8 mouse cellular contexts compared by ENCODE assay signal in the genomic region with DNA sequence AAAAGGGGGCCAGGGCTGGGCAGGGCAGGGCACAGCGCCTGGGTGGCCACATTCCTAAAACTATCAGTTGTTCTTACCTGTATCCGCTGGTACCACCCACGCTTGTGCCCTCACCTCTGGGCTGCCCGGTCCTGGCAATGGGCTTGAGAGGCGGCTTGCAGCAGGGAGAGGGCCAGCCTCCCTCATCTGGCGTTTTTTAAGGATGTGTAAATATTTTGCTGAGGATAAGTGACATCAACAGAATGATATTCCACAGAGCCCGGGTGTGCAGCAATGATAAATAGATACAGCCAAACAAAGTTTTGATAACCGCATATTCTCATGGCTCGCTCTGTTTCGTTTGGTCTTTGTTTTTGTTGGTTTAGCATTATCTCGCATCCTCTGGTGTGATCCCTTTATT. TPM values are rescaled to one million over a fixed set of nuclear protein-coding genes. Genes with fewer than 3 reads are reported as not detected.
A peak's percentile ranks its signal among the peaks of the same experiment; 100 is the strongest.
DNase-seq lines count a peak whose midpoint lies in the region; ATAC-seq and TF ChIP-seq lines count a peak whose summit lies in the region.

No protein-coding gene starts in this region.

- H3K79me2 ChIP-seq in heart, adult 2 months (replicated peaks; ENCODE audit: control insufficient read depth, insufficient read depth, low read length): no peaks in the 10 kb centered on the region

- ATAC-seq in embryonic facial prominence, embryonic 13.5 days (ENCODE audit: insufficient number of reproducible peaks, insufficient read depth, low FRiP score, low TSS enrichment, low read depth): no peak
- no peak for ATAC-seq in hindbrain, embryonic 14.5 days (ENCODE audit: low FRiP score)
- no peak for ATAC-seq in midbrain, embryonic 11.5 days (ENCODE audit: low FRiP score)
- no peak for ATAC-seq in megakaryocyte-erythroid progenitor cell, adult 5-6 weeks (replicated peaks; ENCODE audit: low FRiP score, low TSS enrichment, poor library complexity, severe bottlenecking)

- no peak for TF ChIP-seq EP300 in heart, adult 2 months (IDR thresholded peaks at IDR 0.05; ENCODE audit: insufficient read depth, low read depth, low read length)

- peak; percentile 14 to 37 for DNase-seq in heart, adult 2 months
- DNase-seq in heart, postnatal 14 days: no peak
- DNase-seq in hindbrain, embryonic 14.5 days (ENCODE audit: low spot score): no peak
- DNase-seq in midbrain, embryonic 11.5 days (ENCODE audit: low spot score, missing footprints): no peak
- DNase-seq in retina, postnatal 1 day: no peak
- DNase-seq in layer of hippocampus, adult 18-20 months (ENCODE audit: low spot score in 2 of 2): no peak

- WGBS in heart, adult 2 months: 35% methylated on average over 11 of the region's 11 CpGs
- 36% methylated on average over 11 of the region's 11 CpGs for WGBS in embryonic facial prominence, embryonic 13.5 days
- WGBS in hindbrain, embryonic 14.5 days: 19% methylated on average over 11 of the region's 11 CpGs
- WGBS in midbrain, embryonic 11.5 days: 28% methylated on average over 11 of the region's 11 CpGs

- H3K9ac ChIP-seq in heart, adult 2 months (ENCODE audit: low read depth, low read length): peak overlapping the region; percentile 46
- H3K9ac ChIP-seq in embryonic facial prominence, embryonic 13.5 days: no peak overlapping the region
- peak overlapping the region; percentile 84 for H3K9ac ChIP-seq in hindbrain, embryonic 14.5 days
- no peak overlapping the region for H3K9ac ChIP-seq in midbrain, embryonic 11.5 days (ENCODE audit: low read length)

- no peaks in the 10 kb centered on the region for H3K36me3 ChIP-seq in heart, adult 2 months (ENCODE audit: control insufficient read depth, insufficient read depth, low read length)
- H3K36me3 ChIP-seq in embryonic facial prominence, embryonic 13.5 days: no peaks in the 10 kb centered on the region
- H3K36me3 ChIP-seq in hindbrain, embryonic 14.5 days (replicated peaks; ENCODE audit: control insufficient read depth, insufficient read depth): no peaks in the 10 kb centered on the region
- no peaks in the 10 kb centered on the region for H3K36me3 ChIP-seq in midbrain, embryonic 11.5 days (ENCODE audit: control insufficient read depth, insufficient read depth, low read length)

- H3K4me1 ChIP-seq in heart, adult 2 months (ENCODE audit: control insufficient read depth, insufficient read depth, low read length): peaks cover 2% of the 10 kb centered on the region
- H3K4me1 ChIP-seq in embryonic facial prominence, embryonic 13.5 days: no peaks in the 10 kb centered on the region
- H3K4me1 ChIP-seq in hindbrain, embryonic 14.5 days (replicated peaks; ENCODE audit: control insufficient read depth, insufficient read depth, low read length): peaks cover 20% of the 10 kb centered on the region
- peaks cover 3% of the 10 kb centered on the region; the same call in 1 of the 2 replicates for H3K4me1 ChIP-seq in midbrain, embryonic 11.5 days (ENCODE audit: control insufficient read depth, insufficient read depth, low read length)

- peak overlapping the region; percentile 92 for H3K4me2 ChIP-seq in embryonic facial prominence, embryonic 13.5 days
- H3K4me2 ChIP-seq in hindbrain, embryonic 14.5 days (replicated peaks): peak overlapping the region; percentile 59
- peak overlapping the region; percentile 84 for H3K4me2 ChIP-seq in midbrain, embryonic 11.5 days

- no peaks in the 10 kb centered on the region for H3K27me3 ChIP-seq in heart, adult 2 months (ENCODE audit: control insufficient read depth, insufficient read depth, low read length)
- peaks cover 92% of the 10 kb centered on the region for H3K27me3 ChIP-seq in embryonic facial prominence, embryonic 13.5 days
- H3K27me3 ChIP-seq in hindbrain, embryonic 14.5 days (ENCODE audit: control insufficient read depth, insufficient read depth, low read length): peaks cover 51% of the 10 kb centered on the region
- peaks cover 50% of the 10 kb centered on the region for H3K27me3 ChIP-seq in midbrain, embryonic 11.5 days (ENCODE audit: control insufficient read depth, insufficient read depth, low read length)

- peak overlapping the region; percentile 9; the same call in 1 of the 2 replicates for H3K4me3 ChIP-seq in heart, adult 2 months
- H3K4me3 ChIP-seq in embryonic facial prominence, embryonic 13.5 days: peak overlapping the region; percentile 55
- H3K4me3 ChIP-seq in hindbrain, embryonic 14.5 days (replicated peaks; ENCODE audit: low read length): peak overlapping the region; percentile 65
- peak overlapping the region; percentile 54 for H3K4me3 ChIP-seq in midbrain, embryonic 11.5 days (ENCODE audit: low read depth, low read length)

- TF ChIP-seq CTCF in heart, adult 2 months (IDR thresholded peaks at IDR 0.05): no peak

- peak overlapping the region; percentile 73; the same call in 1 of the 2 replicates for H3K27ac ChIP-seq in heart, adult 2 months
- H3K27ac ChIP-seq in embryonic facial prominence, embryonic 13.5 days: no peak overlapping the region
- H3K27ac ChIP-seq in hindbrain, embryonic 14.5 days: peak overlapping the region; percentile 91
- H3K27ac ChIP-seq in midbrain, embryonic 11.5 days (ENCODE audit: low read depth, low read length): no peak overlapping the region

- intact Hi-C loops in heart, adult 2 months (cut with DNase I): loop anchor here (10.0 kb wide), 1 partner anchor 66 kb away; no protein-coding TSS in a partner anchor
- intact Hi-C loops in heart, postnatal 14 days (cut with DNase I): no loop called here

- H3K9me3 ChIP-seq in embryonic facial prominence, embryonic 13.5 days: no peaks in the 10 kb centered on the region
- no peaks in the 10 kb centered on the region for H3K9me3 ChIP-seq in hindbrain, embryonic 14.5 days (ENCODE audit: control insufficient read depth, low read length)
- H3K9me3 ChIP-seq in midbrain, embryonic 11.5 days (ENCODE audit: control insufficient read depth, low read length): no peaks in the 10 kb centered on the region

- no peak for TF ChIP-seq POLR2A in heart, adult 2 months (IDR thresholded peaks at IDR 0.05; ENCODE audit: insufficient read depth, low read depth, low read length)

RNA-seq across cellular contexts. Expression of gene Rai2, which starts 1.7 kb away (rescaled TPM):
- total RNA-seq in heart, adult 2 months (2021): 10 to 100 TPM; 37.5 to 48.3 TPM
- 40.3 and 42.1 TPM in 2 replicates for polyA plus RNA-seq in heart, adult 2 months (2012; rRNA removed)
- 10 to 100 TPM; 22.1 to 25.0 TPM for total RNA-seq in heart, postnatal 14 days (2021)
- 1.5 and 2.1 TPM in 2 replicates for polyA plus RNA-seq in embryonic facial prominence, embryonic 13.5 days (2015; fragmentation: Nextera tagmentation; extraction: Ambion mirVana)
- 22.3 and 23.5 TPM in 2 replicates for polyA plus RNA-seq in hindbrain, embryonic 14.5 days (2014; fragmentation: Nextera tagmentation; extraction: Ambion mirVana)
- 3.8 and 4.1 TPM in 2 replicates for polyA plus RNA-seq in midbrain, embryonic 11.5 days (2014; fragmentation: Nextera tagmentation; extraction: Ambion mirVana)
- not detected in 2 replicates for total RNA-seq in megakaryocyte-erythroid progenitor cell, adult 5-6 weeks (2014; fragmentation: Nextera tagmentation)
- not detected in 2 replicates for total RNA-seq in megakaryocyte-erythroid progenitor cell, adult 5-6 weeks (2017)
- 10 to 100 TPM; 10.8 to 15.3 TPM for total RNA-seq in layer of hippocampus, adult 18-20 months (2021)

Comparison
In these comparisons a context has a peak if more than half of its experiments do, and no peak if none do; other contexts are left out.
1. DNase-seq: peak in heart, adult 2 months (2 of 2); none in heart, postnatal 14 days (0 of 2), hindbrain, embryonic 14.5 days (single experiment), midbrain, embryonic 11.5 days (single experiment), retina, postnatal 1 day (single experiment) and layer of hippocampus, adult 18-20 months (0 of 2).
2. H3K27ac ChIP-seq: peak in heart, adult 2 months (single experiment) and hindbrain, embryonic 14.5 days (single experiment); none in embryonic facial prominence, embryonic 13.5 days (single experiment) and midbrain, embryonic 11.5 days (single experiment).
3. H3K4me3 ChIP-seq: peak in every context shown above with its lines; median percentile 65 in hindbrain, embryonic 14.5 days; 55 in embryonic facial prominence, embryonic 13.5 days; 54 in midbrain, embryonic 11.5 days; 9 in heart, adult 2 months.
4. H3K9ac ChIP-seq: peak in heart, adult 2 months (single experiment) and hindbrain, embryonic 14.5 days (single experiment); none in embryonic facial prominence, embryonic 13.5 days (single experiment) and midbrain, embryonic 11.5 days (single experiment).
5. RNA of gene Rai2, which starts 1.7 kb away (total RNA-seq): 37.5 to 48.3 TPM in heart, adult 2 months, 22.1 to 25.0 TPM in heart, postnatal 14 days and 10.8 to 15.3 TPM in layer of hippocampus, adult 18-20 months; not detected in megakaryocyte-erythroid progenitor cell, adult 5-6 weeks; every median in the first group is over 10 times any median in the second.
6. Peak in every context shown above with its lines, with median percentiles within 50 percentile points of each other: H3K4me2 ChIP-seq.